Mouse (Mus musculus) ES-Bruce4 (cell line): ENCODE measurements around the gene Zeb2. TPM values are rescaled to one million over a fixed set of nuclear protein-coding genes. Genes with fewer than 3 reads are reported as not detected.

ENCODE experiments used
- H3K27ac ChIP-seq: 2 replicates; pipeline ENCODE4 v1.5.1; 2012; ENCODE audit warnings: low read length, inconsistent platforms; ENCODE audit not compliant: insufficient read depth
- H3K27me3 ChIP-seq: 2 replicates; pipeline ENCODE4 v1.6.1; 2012; ENCODE audit warnings: mild to moderate bottlenecking, low read length, inconsistent platforms; ENCODE audit not compliant: control insufficient read depth, poor library complexity, insufficient read depth, severe bottlenecking
- H3K36me3 ChIP-seq: 2 replicates; pipeline ENCODE4 v1.6.1; 2012; ENCODE audit warnings: inconsistent platforms, mild to moderate bottlenecking, low read length, moderate library complexity; ENCODE audit not compliant: control insufficient read depth, poor library complexity, insufficient read depth, severe bottlenecking
- H3K4me1 ChIP-seq: one replicate; pipeline ENCODE4 v1.8.1; 2011; ENCODE audit warnings: low read length; ENCODE audit not compliant: control insufficient read depth, insufficient read depth
- H3K4me3 ChIP-seq: 2 replicates; pipeline ENCODE4 v1.5.1; 2011; ENCODE audit warnings: low read depth, mild to moderate bottlenecking, low read length
- H3K9ac ChIP-seq: 2 replicates; pipeline ENCODE4 v1.6.1; 2012; ENCODE audit warnings: low read depth, mild to moderate bottlenecking, inconsistent platforms; ENCODE audit not compliant: poor library complexity, severe bottlenecking
- H3K9me3 ChIP-seq: replicated peaks from 2 replicates; pipeline ENCODE4 v1.6.1; 2012; ENCODE audit warnings: mild to moderate bottlenecking, low read length, inconsistent platforms; ENCODE audit not compliant: control insufficient read depth, poor library complexity, insufficient read depth, severe bottlenecking
- CTCF ChIP-seq: IDR thresholded peaks from one replicate; pipeline ENCODE4 v1.8.1; 2011; ENCODE audit warnings: low read depth, low read length
- EP300 ChIP-seq: IDR thresholded peaks from 2 replicates; pipeline ENCODE4 v1.6.1; 2011; ENCODE audit warnings: low read depth, low read length; ENCODE audit not compliant: insufficient read depth
- POLR2A ChIP-seq: IDR thresholded peaks from one replicate; pipeline ENCODE4 v1.8.1; 2011; ENCODE audit warnings: low read length; ENCODE audit not compliant: insufficient read depth
- polyA plus RNA-seq: library from polyadenylated mRNA; stranded (reverse); fragments of >200 nt; gene quantifications from 2 replicates; pipeline ENCODE4 v1.2.4, GENCODE M21; 2011; ENCODE audit warnings: low read depth; ENCODE audit not compliant: missing spikeins, insufficient read depth, insufficient read length

Gene Zeb2
- polyA plus RNA-seq, 1 experiment, result 2.1 TPM

- Histone ChIP-seq H3K9me3 (no peaks in the 10 kb centered on the region), H3K36me3 (no peaks in the 10 kb centered on the region), H3K27me3 (no peaks in the 10 kb centered on the region; the same call in 1 of the 2 replicates), H3K9ac (no peak overlapping the region), H3K4me1 (no peaks in the 10 kb centered on the region), H3K4me3 (no peak overlapping the region), H3K27ac (no peak overlapping the region)
- TF ChIP-seq CTCF (no peak), POLR2A (no peak), EP300 (no peak)
Measured at GRCm38 (mm10) chr2:44955506-44955905, 161.7 kb downstream of the Zeb2 start.

- H3K36me3 ChIP-seq, result no peaks in the 10 kb centered on the region
- no peaks in the 10 kb centered on the region for H3K27me3 ChIP-seq
- no peak overlapping the region for H3K27ac ChIP-seq
- no peak overlapping the region for H3K4me3 ChIP-seq
- H3K4me1 ChIP-seq, result no peaks in the 10 kb centered on the region
- TF ChIP-seq EP300 (no peak), POLR2A (no peak), CTCF (no peak)
- no peak overlapping the region for H3K9ac ChIP-seq
- no peaks in the 10 kb centered on the region for H3K9me3 ChIP-seq
Measured at GRCm38 (mm10) chr2:44954180-44954579, 163.0 kb downstream of the Zeb2 start.

- H3K27me3 ChIP-seq, result no peaks in the 10 kb centered on the region
- no peaks in the 10 kb centered on the region for H3K36me3 ChIP-seq
- H3K27ac ChIP-seq, result no peak overlapping the region
- H3K9me3 ChIP-seq, result no peaks in the 10 kb centered on the region
- TF ChIP-seq EP300 (no peak), CTCF (no peak), POLR2A (no peak)
- H3K4me1 ChIP-seq, result no peaks in the 10 kb centered on the region
- no peak overlapping the region for H3K9ac ChIP-seq
- H3K4me3 ChIP-seq, result no peak overlapping the region
Measured at GRCm38 (mm10) chr2:44952830-44953422, 164.3 kb downstream of the Zeb2 start.

- Histone ChIP-seq H3K9ac (no peak overlapping the region), H3K4me3 (no peak overlapping the region), H3K27ac (no peak overlapping the region), H3K9me3 (no peaks in the 10 kb centered on the region), H3K36me3 (no peaks in the 10 kb centered on the region), H3K27me3 (no peaks in the 10 kb centered on the region), H3K4me1 (no peaks in the 10 kb centered on the region)
- no peak for TF ChIP-seq POLR2A
- TF ChIP-seq CTCF, result no peak
- TF ChIP-seq EP300, result no peak
Measured at GRCm38 (mm10) chr2:44951651-44952213, 165.5 kb downstream of the Zeb2 start.

GRCm38 (mm10) chr2:44944689-44945088, 172.5 kb downstream of the Zeb2 start:
- Histone ChIP-seq H3K4me3 (no peak overlapping the region), H3K9me3 (no peaks in the 10 kb centered on the region), H3K4me1 (no peaks in the 10 kb centered on the region), H3K36me3 (no peaks in the 10 kb centered on the region), H3K27ac (no peak overlapping the region), H3K9ac (no peak overlapping the region), H3K27me3 (no peaks in the 10 kb centered on the region)
- TF ChIP-seq EP300 (no peak), CTCF (no peak), POLR2A (no peak)

Other genes starting within 250 kb of the Zeb2 start
- 42.4 and 44.6 TPM in 2 replicates for gene Gtdc1, start 189.7 kb downstream of the Zeb2 start, polyA plus RNA-seq